Mouse (Mus musculus) urinary bladder, postnatal 10 days (tissue): ENCODE data around the gene Olfr1331.
"Not testable (repeated sequence)": the region's sequence is repeated elsewhere in the genome, so short reads cannot be mapped to it uniquely, and the experiment has no call there.

ENCODE experiments used
- DNase-seq: peaks from one replicate; pipeline ENCODE4 v3.0.0; 2022; ENCODE audit warnings: low spot score

Gene Olfr1331

GRCm38 (mm10) chr4:118864349-118864748 is at the start of gene Olfr1331:
Gene Olfr1331 (plus strand): TSS chr4:118864649.
- no peak for DNase-seq

GRCm38 (mm10) chr4:118818921-118819320 is 45.5 kb upstream of the Olfr1331 start:
- no peak for DNase-seq

GRCm38 (mm10) chr4:118836179-118836578 is 28.3 kb upstream of the Olfr1331 start, which contains the start of gene Olfr1333:
Gene Olfr1333 (minus strand): TSS chr4:118836279.
- no peak for DNase-seq

GRCm38 (mm10) chr4:118861791-118862190 is 2.7 kb upstream of the Olfr1331 start:
- no peak for DNase-seq

- no peak for DNase-seq
Measured at GRCm38 (mm10) chr4:118862704-118863103, 1.7 kb upstream of the Olfr1331 start.

- no peak for DNase-seq
Measured at GRCm38 (mm10) chr4:118867566-118867965, 3.1 kb downstream of the Olfr1331 start.

GRCm38 (mm10) chr4:118888297-118888696 is 23.8 kb downstream of the Olfr1331 start, which contains the start of gene Olfr1330:
Gene Olfr1330 (plus strand): TSS chr4:118888597.
- no peak for DNase-seq

- DNase-seq: no peak
Measured at GRCm38 (mm10) chr4:118901981-118902380, 37.5 kb downstream of the Olfr1331 start.

- not testable (repeated sequence) for DNase-seq
Measured at GRCm38 (mm10) chr4:118917365-118917764, 52.9 kb downstream of the Olfr1331 start, which contains the start of gene Olfr1329. Gene Olfr1329 (minus strand): TSS chr4:118917465.
